Mouse (Mus musculus) bone marrow, adult 2 months (tissue): Measurements from ENCODE around the gene Tmem107.
"Not testable (repeated sequence)": the region's sequence is repeated elsewhere in the genome, so short reads cannot be mapped to it uniquely, and the experiment has no call there.

Experiments used
- CTCF ChIP-seq: fragments of 200-500 bp; IDR thresholded peaks from 2 replicates; pipeline ENCODE4 v1.5.1; 2011; ENCODE audit warnings: low read length, control low read depth; ENCODE audit not compliant: control insufficient read depth, insufficient read depth
- POLR2A ChIP-seq: fragments of 200-500 bp; IDR thresholded peaks from 2 replicates; pipeline ENCODE4 v1.6.1; 2011; ENCODE audit warnings: low read depth, mild to moderate bottlenecking, control low read depth, low read length, borderline replicate concordance; ENCODE audit not compliant: control insufficient read depth

DNA sequence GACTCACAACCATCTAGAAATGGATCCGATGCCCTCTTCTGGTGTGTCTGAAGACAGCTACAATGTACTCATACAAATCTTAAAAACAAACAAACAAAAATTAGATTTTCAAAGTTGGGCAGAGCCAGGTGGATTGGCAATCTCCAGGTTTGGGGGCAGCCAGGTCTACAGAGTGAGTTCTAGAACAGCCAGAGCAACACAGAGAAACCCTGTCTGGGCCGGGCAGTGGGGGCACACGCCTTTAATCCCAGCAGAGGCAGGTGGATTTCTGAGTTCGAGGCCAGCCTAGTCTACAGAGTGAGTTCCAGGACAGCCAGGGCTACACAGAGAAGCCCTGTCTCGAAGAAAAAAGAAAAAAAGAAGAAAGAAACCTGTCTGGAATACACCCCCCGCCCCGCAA is 23.2 kb downstream of the Tmem107 start:
- not testable (repeated sequence) for TF ChIP-seq CTCF, POLR2A
